Comparison of ENCODE assay signal across 33 mouse cellular contexts in the genomic region with DNA sequence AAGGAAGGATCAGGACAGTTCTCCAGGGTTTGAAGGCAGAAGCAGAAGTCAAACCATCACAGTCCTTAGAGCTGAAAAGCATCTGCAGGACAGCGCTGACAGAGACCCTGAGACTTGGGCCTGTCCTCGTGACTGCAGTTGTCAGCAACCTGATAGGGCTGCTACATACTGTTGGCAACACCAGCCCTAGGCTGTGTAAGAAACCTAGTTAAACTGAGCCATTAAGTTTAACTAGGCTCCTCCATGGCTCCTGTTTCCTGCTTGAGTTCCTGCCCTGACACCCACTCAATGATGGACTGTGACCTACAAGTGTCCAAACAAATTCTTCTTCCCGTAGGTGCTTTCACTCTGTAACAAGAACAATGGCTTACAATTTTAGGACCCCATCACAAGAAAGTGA. TPM values are rescaled to one million over a fixed set of nuclear protein-coding genes. Genes with fewer than 3 reads are reported as not detected.
"Had no signal": no experiment of that assay in that cellular context is flagged by ENCODE, and none has a peak within 500 bp of the region (broad histone marks: within the 10 kb centered on the region; RNA-seq: fewer than 3 reads in every experiment).

No protein-coding gene starts in this region.

- H3K9me3 ChIP-seq: heart, embryonic 10.5 days; heart, embryonic 12.5 days; hindbrain, embryonic 13.5 days; hindbrain, embryonic 15.5 days; intestine, embryonic 15.5 days; limb, embryonic 12.5 days; liver, embryonic 13.5 days; liver, embryonic 15.5 days had no signal

- H3K9ac ChIP-seq: heart, embryonic 12.5 days; hindbrain, embryonic 13.5 days; hindbrain, embryonic 15.5 days; intestine, embryonic 15.5 days; limb, embryonic 12.5 days; liver, embryonic 13.5 days; liver, embryonic 15.5 days had no signal

- H3K4me2 ChIP-seq: heart, embryonic 12.5 days; hindbrain, embryonic 13.5 days; hindbrain, embryonic 15.5 days; intestine, embryonic 15.5 days; limb, embryonic 12.5 days; liver, embryonic 11.5 days; liver, embryonic 13.5 days; liver, embryonic 15.5 days had no signal

- ATAC-seq: forebrain, embryonic 16.5 days; hindbrain, postnatal 0 days; inflammation-experienced regulatory T-cells, adult 6 months; intestine, embryonic 15.5 days; intestine, postnatal 0 days had no signal

- H3K27me3 ChIP-seq: heart, embryonic 12.5 days; hindbrain, embryonic 13.5 days; hindbrain, embryonic 15.5 days; intestine, embryonic 15.5 days; limb, embryonic 12.5 days; liver, embryonic 13.5 days; liver, embryonic 15.5 days had no signal

- H3K27ac ChIP-seq: heart, embryonic 10.5 days; hindbrain, embryonic 13.5 days; hindbrain, embryonic 15.5 days; hindbrain, postnatal 0 days; intestine, embryonic 15.5 days; layer of hippocampus, adult 2 months; left cerebral cortex, adult 2 months; limb, embryonic 12.5 days; liver, embryonic 13.5 days; liver, embryonic 15.5 days had no signal

- H3K4me1 ChIP-seq: heart, embryonic 10.5 days; heart, embryonic 12.5 days; hindbrain, embryonic 13.5 days; hindbrain, embryonic 15.5 days; intestine, embryonic 15.5 days; limb, embryonic 12.5 days; liver, embryonic 13.5 days; liver, embryonic 15.5 days had no signal

- DNase-seq: gastrocnemius, postnatal 14 days; gastrocnemius, postnatal 36 days; heart, adult 18-20 months; heart, postnatal 14 days; heart, postnatal 36 days; kidney, adult 18-20 months; kidney, adult 8-10 months; kidney, postnatal 14 days; kidney, postnatal 4 days; liver; liver, embryonic 13.5 days had no signal

- H3K36me3 ChIP-seq: heart, embryonic 10.5 days; heart, embryonic 12.5 days; hindbrain, embryonic 13.5 days; hindbrain, embryonic 15.5 days; intestine, embryonic 15.5 days; limb, embryonic 12.5 days; liver, embryonic 13.5 days; liver, embryonic 15.5 days had no signal

- H3K4me3 ChIP-seq: heart, embryonic 10.5 days; heart, embryonic 12.5 days; hindbrain, embryonic 13.5 days; hindbrain, embryonic 15.5 days; intestine, embryonic 15.5 days; layer of hippocampus, adult 2 months; left cerebral cortex, adult 2 months; limb, embryonic 12.5 days; liver, embryonic 13.5 days; liver, embryonic 15.5 days had no signal

RNA-seq across cellular contexts. Expression of gene Mael, which starts 33.4 kb away (rescaled TPM):
- total RNA-seq: gastrocnemius, adult 18-20 months; gastrocnemius, adult 8-10 months; gastrocnemius, postnatal 14 days; gastrocnemius, postnatal 36 days; heart, adult 18-20 months; heart, adult 8-10 months; heart, postnatal 14 days; heart, postnatal 36 days; hematopoietic stem cell, adult 5-6 weeks; hindbrain, postnatal 0 days; layer of hippocampus, adult 2 months; left cerebral cortex, adult 2 months; left cerebral cortex, postnatal 14 days had no signal
- polyA plus RNA-seq: forebrain, embryonic 16.5 days; heart, embryonic 12.5 days; heart, embryonic 14.5 days; hindbrain, embryonic 11.5 days; hindbrain, embryonic 13.5 days; inflammation-experienced regulatory T-cells, adult 6 months; intestine, embryonic 15.5 days; intestine, postnatal 0 days; kidney, embryonic 14.5 days; limb, embryonic 12.5 days; liver, embryonic 11.5 days; liver, embryonic 13.5 days had no signal

RNA-seq across cellular contexts. Expression of gene Ildr2, which starts 48.8 kb away (rescaled TPM):
- total RNA-seq: hematopoietic stem cell, adult 5-6 weeks had no signal
- polyA plus RNA-seq: inflammation-experienced regulatory T-cells, adult 6 months had no signal
